Mouse (Mus musculus): ENCODE measurements around the gene Hes5.

Gene Hes5

GRCm38 (mm10) chr4:154960690-154961225 is at the start of gene Hes5:
Gene Hes5 (plus strand): TSS chr4:154960923.
- in situ Hi-C loops (cut with MboI, MseI): loop anchor here (10.0 kb wide), 1 partner anchor 284 kb away; the partner anchor contains the start of gene Faap20

GRCm38 (mm10) chr4:154911644-154912043 is 49.1 kb upstream of the Hes5 start:
- in situ Hi-C loops (cut with MboI, MseI): no loop called here

GRCm38 (mm10) chr4:154913845-154914244 is 46.9 kb upstream of the Hes5 start:
- in situ Hi-C loops (cut with MboI, MseI): no loop called here

GRCm38 (mm10) chr4:154914252-154914651 is 46.5 kb upstream of the Hes5 start:
- in situ Hi-C loops (cut with MboI, MseI): no loop called here

- in situ Hi-C loops (cut with MboI, MseI): no loop called here
Measured at GRCm38 (mm10) chr4:154914707-154915106, 46.0 kb upstream of the Hes5 start.

GRCm38 (mm10) chr4:154915286-154915685 is 45.4 kb upstream of the Hes5 start:
- in situ Hi-C loops (cut with MboI, MseI): no loop called here

- in situ Hi-C loops (cut with MboI, MseI): no loop called here
Measured at GRCm38 (mm10) chr4:154916662-154917061, 44.1 kb upstream of the Hes5 start.

GRCm38 (mm10) chr4:154922291-154922690 is 38.4 kb upstream of the Hes5 start:
- in situ Hi-C loops (cut with MboI, MseI): loop anchor here (10.0 kb wide), 1 partner anchor 563 kb away; no protein-coding TSS in a partner anchor

- in situ Hi-C loops (cut with MboI, MseI): loop anchor here (10.0 kb wide), 1 partner anchor 562 kb away; no protein-coding TSS in a partner anchor
Measured at GRCm38 (mm10) chr4:154922931-154923330, 37.8 kb upstream of the Hes5 start.

- in situ Hi-C loops (cut with MboI, MseI): loop anchor here (10.0 kb wide), 1 partner anchor 559 kb away; no protein-coding TSS in a partner anchor
Measured at GRCm38 (mm10) chr4:154925413-154925812, 35.3 kb upstream of the Hes5 start.

- in situ Hi-C loops (cut with MboI, MseI): loop anchor here (10.0 kb wide), 1 partner anchor 558 kb away; no protein-coding TSS in a partner anchor
Measured at GRCm38 (mm10) chr4:154926969-154927898, 33.5 kb upstream of the Hes5 start.

GRCm38 (mm10) chr4:154927899-154928337 is 32.8 kb upstream of the Hes5 start:
- in situ Hi-C loops (cut with MboI, MseI): loop anchor here (10.0 kb wide), 1 partner anchor 557 kb away; no protein-coding TSS in a partner anchor

GRCm38 (mm10) chr4:154928395-154929087 is 32.2 kb upstream of the Hes5 start, which contains the start of gene Tnfrsf14:
Gene Tnfrsf14 (minus strand): TSS chr4:154928563.
- in situ Hi-C loops (cut with MboI, MseI): loop anchor here (10.0 kb wide), 1 partner anchor 556 kb away; no protein-coding TSS in a partner anchor

GRCm38 (mm10) chr4:154929088-154929660 is 31.5 kb upstream of the Hes5 start:
- in situ Hi-C loops (cut with MboI, MseI): loop anchor here (10.0 kb wide), 1 partner anchor 556 kb away; no protein-coding TSS in a partner anchor

GRCm38 (mm10) chr4:154933306-154933907 is 27.3 kb upstream of the Hes5 start:
- in situ Hi-C loops (cut with MboI, MseI): no loop called here

GRCm38 (mm10) chr4:154934800-154935199 is 25.9 kb upstream of the Hes5 start:
- in situ Hi-C loops (cut with MboI, MseI): no loop called here

- in situ Hi-C loops (cut with MboI, MseI): no loop called here
Measured at GRCm38 (mm10) chr4:154935788-154936187, 24.9 kb upstream of the Hes5 start.

- in situ Hi-C loops (cut with MboI, MseI): no loop called here
Measured at GRCm38 (mm10) chr4:154936542-154937255, 24.0 kb upstream of the Hes5 start.

- in situ Hi-C loops (cut with MboI, MseI): no loop called here
Measured at GRCm38 (mm10) chr4:154937746-154938145, 23.0 kb upstream of the Hes5 start.

- in situ Hi-C loops (cut with MboI, MseI): loop anchor here (5.0 kb wide), 1 partner anchor 58 kb away; no protein-coding TSS in a partner anchor
Measured at GRCm38 (mm10) chr4:154940156-154940555, 20.6 kb upstream of the Hes5 start.
